Mouse (Mus musculus): ENCODE data around the gene Cdk19. TPM values are rescaled to one million over a fixed set of nuclear protein-coding genes. Genes with fewer than 3 reads are reported as not detected.

Cdk19 gene
- polyA plus RNA-seq, 1 experiment from 2014 or later = 12.0 TPM

DNA sequence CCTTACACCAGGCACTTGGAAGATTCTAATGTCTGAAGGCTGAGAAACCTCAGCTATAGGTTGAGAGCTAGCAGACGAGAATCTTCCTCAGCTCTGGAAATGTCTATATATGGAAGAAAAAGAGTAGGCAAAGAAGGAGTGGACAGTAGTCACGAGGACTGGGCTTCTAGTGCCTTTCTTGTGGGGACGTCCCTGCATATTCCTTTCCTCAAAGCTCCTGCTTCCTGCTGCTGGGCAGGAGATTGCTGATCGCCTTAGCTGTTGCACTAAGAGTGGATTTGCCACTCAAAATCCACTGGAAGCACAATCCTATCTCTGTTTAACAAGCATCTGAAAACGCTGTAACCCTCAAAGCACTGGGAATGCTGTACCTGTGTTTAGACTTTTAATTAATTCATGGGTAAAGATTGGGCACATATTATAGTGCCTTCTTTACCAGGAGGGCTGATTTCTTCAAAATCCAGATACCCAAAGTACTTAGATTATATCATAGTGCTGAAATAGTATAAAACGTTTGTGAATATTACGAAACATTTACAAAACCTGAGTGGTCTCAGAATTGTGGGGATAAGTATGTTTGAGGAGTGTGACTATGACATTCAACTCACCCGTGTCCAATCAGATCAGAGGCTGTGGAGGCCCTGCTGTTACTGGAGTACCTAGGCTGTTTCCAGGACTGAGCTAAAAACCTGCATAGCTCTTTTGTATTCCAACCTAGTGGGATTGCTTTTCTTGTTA, 128.0 kb downstream of the Cdk19 start:
- no peaks in the 10 kb centered on the region for H3K27me3 ChIP-seq
- no peaks in the 10 kb centered on the region for H3K4me1 ChIP-seq
- no peak overlapping the region for H3K4me3 ChIP-seq
- H3K4me2 ChIP-seq = no peak overlapping the region
- H3K27ac ChIP-seq = no peak overlapping the region
- H3K9me3 ChIP-seq = no peaks in the 10 kb centered on the region
- H3K9ac ChIP-seq = no peak overlapping the region
- WGBS = 78% methylated on average over 8 of the region's 8 CpGs
- H3K36me3 ChIP-seq = peaks cover 9% of the 10 kb centered on the region
- ATAC-seq (ENCODE audit: insufficient number of reproducible peaks, insufficient read depth, low FRiP score, low TSS enrichment, low read depth) = no peak

DNA sequence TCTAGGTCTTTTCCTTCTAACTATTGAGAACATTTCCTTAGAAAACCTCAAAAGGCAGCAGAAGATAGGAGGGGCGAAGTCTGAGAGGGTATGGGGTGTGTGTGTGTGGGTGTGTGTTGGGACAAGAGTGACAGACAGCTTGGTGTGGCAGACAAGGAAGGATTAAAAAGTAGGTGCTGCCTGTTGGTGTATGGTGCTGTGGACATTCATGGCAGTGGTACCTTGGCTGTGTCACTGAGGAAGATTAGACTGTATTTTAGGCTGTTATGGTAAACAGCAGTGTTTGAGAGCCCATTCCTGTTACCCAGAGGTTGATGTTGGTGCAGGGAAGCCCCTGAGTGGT, 128.5 kb downstream of the Cdk19 start:
- H3K36me3 ChIP-seq = peaks cover 12% of the 10 kb centered on the region
- no peak overlapping the region for H3K4me2 ChIP-seq
- WGBS = 91% methylated on average over 1 of the region's 1 CpGs
- no peaks in the 10 kb centered on the region for H3K4me1 ChIP-seq
- no peak for ATAC-seq (ENCODE audit: insufficient number of reproducible peaks, insufficient read depth, low FRiP score, low TSS enrichment, low read depth)
- no peak overlapping the region for H3K27ac ChIP-seq
- no peak overlapping the region for H3K4me3 ChIP-seq
- H3K27me3 ChIP-seq = no peaks in the 10 kb centered on the region
- H3K9ac ChIP-seq = no peak overlapping the region
- H3K9me3 ChIP-seq = no peaks in the 10 kb centered on the region

DNA sequence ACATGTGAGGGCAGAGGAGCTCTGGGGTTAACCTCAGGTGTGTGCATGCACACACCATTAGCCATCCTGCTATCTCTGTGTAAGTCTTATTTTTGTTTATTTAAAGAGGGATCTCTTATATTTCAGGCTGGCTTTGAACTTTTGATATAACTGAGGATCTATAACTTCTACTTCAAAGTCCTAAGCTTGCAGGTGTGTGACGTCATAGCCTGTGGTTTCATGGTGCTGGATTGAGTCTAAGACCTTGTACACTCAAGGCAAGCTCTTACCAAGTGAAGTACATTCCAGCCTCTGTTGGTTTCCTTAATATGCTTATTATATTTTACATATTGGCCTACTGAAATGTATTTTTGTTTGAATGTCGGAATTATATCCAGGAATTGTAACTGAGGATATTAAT, 129.8 kb downstream of the Cdk19 start:
- H3K27ac ChIP-seq = no peak overlapping the region
- H3K4me2 ChIP-seq = no peak overlapping the region
- WGBS = 87% methylated on average over 2 of the region's 2 CpGs
- H3K27me3 ChIP-seq = no peaks in the 10 kb centered on the region
- H3K36me3 ChIP-seq = peaks cover 15% of the 10 kb centered on the region
- H3K4me3 ChIP-seq = no peak overlapping the region
- no peaks in the 10 kb centered on the region for H3K4me1 ChIP-seq
- no peak overlapping the region for H3K9ac ChIP-seq
- no peak for ATAC-seq (ENCODE audit: insufficient number of reproducible peaks, insufficient read depth, low FRiP score, low TSS enrichment, low read depth)
- no peaks in the 10 kb centered on the region for H3K9me3 ChIP-seq

DNA sequence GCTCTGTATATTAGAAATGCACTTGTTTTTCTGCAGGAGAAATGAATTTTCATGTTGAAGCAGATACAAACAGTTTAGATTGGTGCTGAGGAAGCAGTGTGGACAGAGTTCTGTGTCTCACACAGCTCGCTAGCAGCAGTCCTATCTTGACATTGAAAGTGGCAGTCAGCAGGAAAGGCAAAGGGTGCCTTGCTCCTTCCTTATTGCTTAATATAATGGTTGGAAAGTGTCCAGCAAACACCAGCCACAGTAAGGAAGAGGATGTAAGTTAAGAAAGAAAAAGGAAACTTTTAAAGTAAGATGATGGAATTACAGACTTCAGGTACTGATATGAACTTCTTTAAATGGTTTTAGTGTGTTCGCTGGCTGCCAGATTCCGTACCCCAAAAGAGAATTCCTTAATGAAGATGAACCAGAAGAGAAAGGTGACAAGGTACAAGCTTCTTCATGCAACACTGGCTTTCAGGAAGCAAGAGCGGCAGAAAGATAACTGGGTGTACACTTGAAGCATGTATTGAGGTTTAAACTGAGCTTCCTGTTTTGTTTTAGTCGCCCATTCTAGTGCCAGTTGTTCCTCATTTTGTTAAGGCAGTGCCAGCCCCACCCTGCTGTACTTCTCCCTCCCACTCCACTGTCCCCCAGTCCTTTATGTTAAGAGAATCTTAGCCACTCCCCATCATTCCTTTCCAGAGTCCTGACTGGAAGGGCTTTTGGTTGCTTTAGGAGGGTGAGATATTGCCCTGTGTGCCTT, 137.3 kb downstream of the Cdk19 start:
- no peak for ATAC-seq (ENCODE audit: insufficient number of reproducible peaks, insufficient read depth, low FRiP score, low TSS enrichment, low read depth)
- Histone ChIP-seq H3K4me2 (no peak overlapping the region), H3K4me1 (no peaks in the 10 kb centered on the region), H3K9me3 (no peaks in the 10 kb centered on the region), H3K4me3 (no peak overlapping the region), H3K27ac (no peak overlapping the region), H3K9ac (no peak overlapping the region), H3K36me3 (peaks cover 61% of the 10 kb centered on the region), H3K27me3 (no peaks in the 10 kb centered on the region)
- WGBS = 82% methylated on average over 5 of the region's 5 CpGs

DNA sequence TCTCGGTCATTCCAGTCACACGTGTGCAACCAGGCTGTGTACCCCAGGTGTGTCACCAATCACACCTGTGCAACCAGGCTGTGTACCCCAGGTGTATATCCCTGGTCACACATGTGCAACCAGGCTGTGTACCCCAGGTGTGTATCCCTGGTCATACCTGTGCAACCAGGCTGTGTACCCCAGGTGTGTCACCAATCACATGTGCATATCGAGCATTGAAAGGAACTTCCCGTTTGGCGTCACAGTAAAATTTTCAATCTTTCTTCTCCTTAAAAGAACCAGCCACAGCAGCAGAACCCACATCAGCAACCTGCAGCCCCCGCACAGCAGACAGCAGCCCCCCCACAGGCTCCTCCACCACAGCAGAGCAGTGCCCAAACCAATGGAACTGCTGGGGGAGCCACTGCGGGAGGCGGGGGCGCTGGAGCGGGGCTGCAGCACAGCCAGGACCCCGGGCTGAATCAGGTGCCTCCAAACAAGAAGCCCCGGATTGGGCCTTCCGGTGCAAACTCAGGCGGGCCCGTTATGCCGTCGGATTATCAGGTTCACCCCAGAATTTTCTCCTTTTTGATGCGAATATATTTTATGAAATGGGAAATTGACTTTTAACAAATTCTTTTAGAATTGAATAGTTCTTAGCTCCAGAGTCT, 138.2 kb downstream of the Cdk19 start:
- no peak for ATAC-seq (ENCODE audit: insufficient number of reproducible peaks, insufficient read depth, low FRiP score, low TSS enrichment, low read depth)
- no peak overlapping the region for H3K27ac ChIP-seq
- no peak overlapping the region for H3K9ac ChIP-seq
- H3K4me3 ChIP-seq = no peak overlapping the region
- H3K4me1 ChIP-seq = no peaks in the 10 kb centered on the region
- WGBS = 93% methylated on average over 18 of the region's 18 CpGs
- H3K9me3 ChIP-seq = no peaks in the 10 kb centered on the region
- H3K4me2 ChIP-seq = no peak overlapping the region
- H3K27me3 ChIP-seq = no peaks in the 10 kb centered on the region
- H3K36me3 ChIP-seq = peaks cover 58% of the 10 kb centered on the region

DNA sequence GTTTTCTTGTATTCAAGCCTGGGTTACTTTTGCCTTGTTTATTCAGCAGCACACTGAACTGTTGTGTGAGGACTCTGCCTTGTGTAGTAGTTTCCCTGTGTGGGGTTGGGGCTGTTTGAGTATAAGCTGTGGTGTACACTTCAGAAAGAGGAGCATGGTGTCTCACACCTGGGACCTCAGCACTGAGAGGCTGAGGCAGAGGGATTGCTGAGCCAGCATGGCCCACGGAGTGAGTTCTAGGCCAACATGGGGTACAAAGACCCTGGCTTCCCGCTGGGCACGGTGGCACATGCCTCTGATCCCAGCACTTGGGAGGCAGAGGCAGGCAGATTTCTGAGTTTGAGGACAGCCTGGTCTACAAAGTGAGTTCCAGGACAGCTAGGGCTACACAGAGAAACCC, 139.3 kb downstream of the Cdk19 start:
- Histone ChIP-seq H3K4me2 (no peak overlapping the region), H3K27me3 (no peaks in the 10 kb centered on the region), H3K9ac (no peak overlapping the region), H3K4me1 (no peaks in the 10 kb centered on the region), H3K27ac (no peak overlapping the region), H3K36me3 (peaks cover 55% of the 10 kb centered on the region), H3K9me3 (no peaks in the 10 kb centered on the region), H3K4me3 (no peak overlapping the region)
- 96% methylated on average over 3 of the region's 3 CpGs for WGBS
- ATAC-seq (ENCODE audit: insufficient number of reproducible peaks, insufficient read depth, low FRiP score, low TSS enrichment, low read depth) = no peak

DNA sequence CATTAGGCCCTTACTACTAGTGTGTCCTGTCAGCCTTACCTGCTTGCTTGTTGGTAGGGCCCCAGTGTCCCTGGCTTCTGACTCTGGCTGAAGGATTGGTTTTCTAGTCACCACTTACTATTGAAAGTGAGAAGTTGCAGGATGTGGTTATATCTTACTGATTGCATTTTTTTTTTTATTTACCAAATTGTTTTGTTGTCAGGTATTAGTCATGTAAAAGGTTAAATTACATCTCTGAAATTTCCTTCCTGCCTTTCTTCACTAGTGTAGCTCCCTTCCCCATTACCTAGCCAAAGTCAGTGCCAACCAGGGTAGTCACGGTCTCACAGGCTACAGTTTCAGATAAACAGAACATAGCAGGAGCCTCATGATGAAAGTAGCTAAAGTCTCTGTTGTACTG, 139.9 kb downstream of the Cdk19 start:
- no peak overlapping the region for H3K4me2 ChIP-seq
- no peak overlapping the region for H3K4me3 ChIP-seq
- WGBS = 74% methylated on average over 1 of the region's 1 CpGs
- no peak for ATAC-seq (ENCODE audit: insufficient number of reproducible peaks, insufficient read depth, low FRiP score, low TSS enrichment, low read depth)
- H3K9me3 ChIP-seq = no peaks in the 10 kb centered on the region
- no peaks in the 10 kb centered on the region for H3K4me1 ChIP-seq
- H3K27me3 ChIP-seq = no peaks in the 10 kb centered on the region
- H3K27ac ChIP-seq = no peak overlapping the region
- no peak overlapping the region for H3K9ac ChIP-seq
- peaks cover 59% of the 10 kb centered on the region for H3K36me3 ChIP-seq

DNA sequence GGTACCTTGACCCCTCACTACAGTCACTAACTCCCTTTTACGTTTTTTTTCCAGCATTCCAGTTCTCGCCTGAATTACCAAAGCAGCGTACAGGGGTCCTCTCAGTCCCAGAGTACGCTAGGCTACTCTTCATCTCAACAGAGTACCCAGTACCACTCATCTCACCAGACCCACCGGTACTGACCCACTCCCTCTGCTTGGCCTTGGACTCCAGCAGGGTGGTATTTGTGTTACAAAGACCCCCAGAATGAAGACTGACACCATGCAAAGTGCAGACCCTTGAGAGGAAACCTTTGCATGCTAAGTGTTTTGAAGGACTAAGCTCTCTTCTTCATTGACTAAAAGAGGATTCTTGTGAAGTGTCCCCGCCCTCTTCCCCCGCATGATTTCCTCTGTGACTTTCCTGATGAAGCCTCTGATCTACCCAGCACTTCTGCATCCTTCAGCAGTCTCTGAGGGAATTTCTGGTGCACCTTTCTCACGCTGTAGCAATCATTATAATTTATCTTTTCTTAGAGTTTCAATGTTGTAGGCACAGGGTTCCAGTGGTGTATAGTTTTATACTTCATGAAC, 140.3 kb downstream of the Cdk19 start:
- Histone ChIP-seq H3K27me3 (no peaks in the 10 kb centered on the region), H3K9me3 (no peaks in the 10 kb centered on the region), H3K27ac (no peak overlapping the region), H3K4me2 (no peak overlapping the region), H3K4me1 (no peaks in the 10 kb centered on the region), H3K9ac (no peak overlapping the region), H3K4me3 (no peak overlapping the region), H3K36me3 (peaks cover 60% of the 10 kb centered on the region)
- ATAC-seq (ENCODE audit: insufficient number of reproducible peaks, insufficient read depth, low FRiP score, low TSS enrichment, low read depth) = no peak
- 76% methylated on average over 8 of the region's 8 CpGs for WGBS

DNA sequence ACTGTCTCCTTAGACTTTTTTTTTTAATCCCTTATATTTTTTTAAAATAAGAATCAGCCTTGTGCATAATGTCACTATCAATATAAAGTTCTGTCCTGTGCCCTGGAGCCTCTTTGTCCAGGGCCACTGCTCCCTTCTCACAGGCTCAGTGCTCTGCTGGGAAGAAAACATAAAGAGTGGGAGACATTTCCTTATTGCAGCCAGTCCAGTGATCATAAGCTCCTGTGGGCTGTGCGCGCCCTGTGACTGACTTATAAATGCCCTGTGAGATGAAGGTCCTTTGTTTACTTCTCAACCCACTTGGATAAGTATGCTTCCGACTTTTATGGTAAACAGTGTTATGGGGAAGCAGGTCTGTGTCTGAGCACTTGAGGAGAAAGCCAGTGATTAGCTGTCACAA, 142.2 kb downstream of the Cdk19 start:
- 93% methylated on average over 3 of the region's 3 CpGs for WGBS

DNA sequence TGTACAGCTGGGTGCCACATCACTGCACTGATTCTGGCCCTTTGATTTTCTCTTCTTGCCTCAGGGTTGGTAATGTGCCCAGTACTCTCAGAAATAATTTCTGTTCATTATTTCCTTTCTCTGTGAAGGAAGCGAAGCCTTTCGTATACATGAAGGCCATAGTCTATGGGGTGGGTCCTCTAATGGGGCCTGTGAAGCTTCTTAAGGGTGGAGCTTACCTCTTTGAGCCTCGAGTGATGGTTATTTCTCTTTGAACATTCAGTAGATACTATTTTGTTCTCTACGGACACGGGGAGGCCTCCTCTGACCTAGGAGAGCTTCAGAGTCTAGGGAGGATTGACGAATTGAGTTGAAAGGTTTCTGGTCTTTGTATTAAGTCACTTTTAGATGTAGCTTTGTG, 142.9 kb downstream of the Cdk19 start:
- 83% methylated on average over 6 of the region's 6 CpGs for WGBS
- no peak overlapping the region for H3K4me3 ChIP-seq
- no peaks in the 10 kb centered on the region for H3K4me1 ChIP-seq
- H3K9me3 ChIP-seq = no peaks in the 10 kb centered on the region
- H3K9ac ChIP-seq = no peak overlapping the region
- no peak overlapping the region for H3K4me2 ChIP-seq
- H3K27ac ChIP-seq = no peak overlapping the region
- no peaks in the 10 kb centered on the region for H3K27me3 ChIP-seq
- peaks cover 43% of the 10 kb centered on the region for H3K36me3 ChIP-seq
- no peak for ATAC-seq (ENCODE audit: insufficient number of reproducible peaks, insufficient read depth, low FRiP score, low TSS enrichment, low read depth)

More for the DNA sequence above, 142.2 kb downstream of the Cdk19 start:
- Histone ChIP-seq H3K4me1 (no peaks in the 10 kb centered on the region), H3K27ac (no peak overlapping the region), H3K9me3 (no peaks in the 10 kb centered on the region), H3K9ac (no peak overlapping the region), H3K36me3 (peaks cover 48% of the 10 kb centered on the region), H3K4me3 (no peak overlapping the region), H3K27me3 (no peaks in the 10 kb centered on the region), H3K4me2 (no peak overlapping the region)
- ATAC-seq (ENCODE audit: insufficient number of reproducible peaks, insufficient read depth, low FRiP score, low TSS enrichment, low read depth) = no peak

DNA sequence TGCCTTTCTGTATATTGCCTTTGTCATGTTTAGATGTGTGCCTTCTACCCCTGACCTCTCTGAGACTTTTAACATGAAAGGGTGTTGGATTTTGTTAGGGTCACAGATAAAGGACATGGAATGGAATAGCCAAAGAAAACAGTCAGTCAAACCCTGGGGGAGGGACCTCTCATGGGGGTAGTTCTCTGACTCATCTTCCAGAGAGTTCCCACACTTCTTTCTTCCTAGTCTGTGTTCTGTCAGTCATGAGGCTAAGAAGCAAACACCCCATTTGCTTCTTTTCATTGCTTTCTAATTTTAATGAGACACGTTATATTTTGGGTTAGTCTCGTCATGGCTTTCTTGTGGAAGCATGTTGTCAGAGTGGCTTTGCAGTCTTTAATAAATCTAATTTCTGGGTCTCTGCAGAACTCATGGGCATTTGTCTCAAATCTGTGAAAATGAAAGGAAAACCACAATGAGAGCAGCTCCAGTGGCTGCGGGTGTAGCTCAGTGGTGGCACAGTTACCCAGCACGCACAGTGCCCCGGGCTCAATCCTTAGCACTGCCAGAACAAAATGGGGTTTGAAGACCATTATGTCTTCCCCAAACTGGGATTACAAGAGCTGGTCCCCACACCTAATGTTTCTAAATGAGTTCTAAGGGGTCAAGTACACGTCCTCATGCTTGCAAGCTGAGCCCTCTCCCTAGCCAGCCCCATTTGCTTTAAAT, 149.9 kb downstream of the Cdk19 start:
- H3K9me3 ChIP-seq = no peaks in the 10 kb centered on the region
- H3K4me1 ChIP-seq = no peaks in the 10 kb centered on the region
- H3K36me3 ChIP-seq = peaks cover under 1% of the 10 kb centered on the region; the same call in 1 of the 2 replicates
- ATAC-seq (ENCODE audit: insufficient number of reproducible peaks, insufficient read depth, low FRiP score, low TSS enrichment, low read depth) = no peak
- no peak overlapping the region for H3K9ac ChIP-seq
- H3K4me2 ChIP-seq = no peak overlapping the region
- H3K27me3 ChIP-seq = no peaks in the 10 kb centered on the region
- WGBS = 84% methylated on average over 6 of the region's 6 CpGs
- H3K4me3 ChIP-seq = no peak overlapping the region
- no peak overlapping the region for H3K27ac ChIP-seq

Measured in embryonic facial prominence, embryonic 13.5 days (tissue).